Mouse (Mus musculus) limb, embryonic 11.5 days (tissue): ENCODE measurements around the gene Mrpl24. TPM values are rescaled to one million over a fixed set of nuclear protein-coding genes. Genes with fewer than 3 reads are reported as not detected.
"Not testable (repeated sequence)": the region's sequence is repeated elsewhere in the genome, so short reads cannot be mapped to it uniquely, and the experiment has no call there.

Experiments used
- ATAC-seq: fragments of 200-750 bp; cut with Nextera tagmentation; 2 replicates; pipeline ENCODE4 v1.8.0; 2017; ENCODE audit warnings: low read depth; ENCODE audit not compliant: insufficient number of reproducible peaks, low FRiP score, low TSS enrichment
- DNase-seq: peaks from one replicate; pipeline ENCODE4 v3.0.0-alpha.2; 2015; ENCODE audit warnings: low spot score
- H3K27ac ChIP-seq: fragments of 300-500 bp; sonication (generic); replicated peaks from 2 replicates; pipeline ENCODE4 v1.5.1; 2014; ENCODE audit warnings: low read depth, mild to moderate bottlenecking, low read length
- H3K27me3 ChIP-seq: fragments of 300-500 bp; sonication (generic); 2 replicates; pipeline ENCODE4 v1.6.1; 2014; ENCODE audit warnings: mild to moderate bottlenecking, low read length, mixed read lengths; ENCODE audit not compliant: control insufficient read depth, insufficient read depth
- H3K36me3 ChIP-seq: fragments of 300-500 bp; sonication (generic); 2 replicates; pipeline ENCODE4 v1.6.1; 2014; ENCODE audit warnings: mild to moderate bottlenecking, low read length, moderate library complexity, mixed read lengths; ENCODE audit not compliant: control insufficient read depth, insufficient read depth
- H3K4me1 ChIP-seq: fragments of 300-500 bp; sonication (generic); 2 replicates; pipeline ENCODE4 v1.6.1; 2014; ENCODE audit warnings: low read length, mixed read lengths; ENCODE audit not compliant: control insufficient read depth, insufficient read depth
- H3K4me2 ChIP-seq: fragments of 300-500 bp; sonication (generic); 2 replicates; pipeline ENCODE4 v1.6.1; 2014; ENCODE audit warnings: low read depth, mild to moderate bottlenecking, moderate library complexity; ENCODE audit not compliant: severe bottlenecking
- H3K4me3 ChIP-seq: fragments of 300-500 bp; sonication (generic); 2 replicates; pipeline ENCODE4 v1.5.1; 2014; ENCODE audit warnings: low read depth, low read length
- H3K9ac ChIP-seq: fragments of 300-500 bp; sonication (generic); 2 replicates; pipeline ENCODE4 v1.6.1; 2014; ENCODE audit warnings: mild to moderate bottlenecking, low read length
- H3K9me3 ChIP-seq: fragments of 300-500 bp; sonication (generic); 2 replicates; pipeline ENCODE4 v1.6.1; 2016; ENCODE audit warnings: low read length; ENCODE audit not compliant: control insufficient read depth
- WGBS: fragments of 180-500 bp; shearing (Covaris S2); extraction: QIAGEN DNeasy Blood & Tissue Kit; methylation state at CpG from one replicate; pipeline ENCODE4 v1.1.7; 2014; 5-methylcytosine and 5-hydroxymethylcytosine counted together
- polyA plus RNA-seq: library from polyadenylated mRNA; unstranded; fragments of >200 nt; fragmentation: Nextera tagmentation; extraction: Ambion mirVana; gene quantifications from 2 replicates; pipeline ENCODE4 v1.2.1, GENCODE M21; 2014

Gene Mrpl24
- 76.2 and 76.8 TPM in 2 replicates for polyA plus RNA-seq

GRCm38 (mm10) chr3:87919336-87920108 is at the start of gene Mrpl24:
Gene Mrpl24, plus strand, starts transcription at chr3:87919506.
- ATAC-seq, result peak; percentile 79; the same call in 1 of the 2 replicates
- Histone ChIP-seq H3K4me2 (peak within 1 kb of the TSS; percentile 71), H3K9ac (peak within 1 kb of the TSS; percentile 68), H3K36me3 (peaks cover 25% of the 10 kb centered on the region), H3K9me3 (no peaks in the 10 kb centered on the region), H3K4me1 (no peaks in the 10 kb centered on the region), H3K4me3 (peak within 1 kb of the TSS; percentile 60), H3K27me3 (no peaks in the 10 kb centered on the region), H3K27ac (peak within 1 kb of the TSS; percentile 61; the same call in 1 of the 2 replicates)
- DNase-seq, result peak; percentile 79
- under 1% methylated on average over 30 of the region's 30 CpGs for WGBS

DNA sequence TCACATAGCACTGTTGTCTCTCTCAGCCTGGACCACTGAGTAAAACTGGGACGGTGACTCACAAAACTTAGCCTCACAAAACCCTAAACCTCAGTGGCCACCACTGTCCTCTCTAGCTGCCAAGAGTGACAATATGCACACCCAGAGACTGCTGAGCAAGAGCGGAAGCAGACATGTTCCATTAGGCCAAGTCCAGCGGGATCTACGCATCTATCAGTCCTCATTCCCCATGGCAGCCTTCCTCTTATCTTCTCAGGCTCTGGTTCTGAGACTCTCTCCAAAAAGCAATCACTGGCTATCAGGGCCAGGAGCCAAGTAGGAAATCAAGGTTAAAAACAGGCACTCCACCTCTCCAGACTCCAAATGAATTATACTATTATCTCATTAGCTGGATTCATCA is 41.6 kb upstream of the Mrpl24 start:
- WGBS, result 94% methylated on average over 4 of the region's 4 CpGs
- no peaks in the 10 kb centered on the region for H3K9me3 ChIP-seq
- H3K9ac ChIP-seq, result no peak overlapping the region
- H3K4me1 ChIP-seq, result no peaks in the 10 kb centered on the region
- H3K27ac ChIP-seq, result no peak overlapping the region
- H3K4me2 ChIP-seq, result no peak overlapping the region
- peaks cover 3% of the 10 kb centered on the region; the same call in 1 of the 2 replicates for H3K36me3 ChIP-seq
- no peak overlapping the region for H3K4me3 ChIP-seq
- ATAC-seq (no peak), DNase-seq (no peak)
- H3K27me3 ChIP-seq, result no peaks in the 10 kb centered on the region

DNA sequence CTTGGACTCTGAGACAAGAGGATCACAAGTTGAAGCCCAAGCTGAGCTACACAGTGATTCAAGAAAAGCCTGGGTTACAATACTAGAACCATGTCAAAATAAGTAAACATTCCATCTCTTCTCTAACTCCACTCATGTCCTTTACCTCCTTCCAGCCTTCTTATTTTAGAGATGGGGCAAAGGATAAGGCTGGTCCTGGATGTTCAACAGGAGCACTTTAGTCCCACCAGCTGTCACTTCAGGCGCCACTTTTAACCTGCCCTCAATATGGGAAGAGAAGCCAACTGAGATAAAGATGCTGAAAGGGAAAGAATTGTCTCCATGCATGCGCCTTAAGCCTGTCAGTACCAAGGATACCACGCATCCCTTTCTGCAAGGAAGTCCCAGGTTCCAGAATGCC is 35.0 kb upstream of the Mrpl24 start:
- Histone ChIP-seq H3K27me3 (no peaks in the 10 kb centered on the region), H3K9ac (peak overlapping the region; percentile 86), H3K9me3 (no peaks in the 10 kb centered on the region), H3K4me2 (peak overlapping the region; percentile 86), H3K4me1 (peaks cover 9% of the 10 kb centered on the region), H3K27ac (no peak overlapping the region), H3K4me3 (peak overlapping the region; percentile 92), H3K36me3 (no peaks in the 10 kb centered on the region; the same call in 1 of the 2 replicates)
- 3% methylated on average over 3 of the region's 3 CpGs for WGBS
- ATAC-seq, result no peak
- DNase-seq, result no peak

GRCm38 (mm10) chr3:87884708-87885251 is 34.5 kb upstream of the Mrpl24 start:
- 0% methylated on average over 27 of the region's 28 CpGs for WGBS
- peak; percentile 62 for DNase-seq
- no peaks in the 10 kb centered on the region for H3K27me3 ChIP-seq
- peak overlapping the region; percentile 87 for H3K27ac ChIP-seq
- peak; percentile 41 for ATAC-seq
- H3K9ac ChIP-seq, result peak overlapping the region; percentile 86
- peak overlapping the region; percentile 92 for H3K4me3 ChIP-seq
- no peaks in the 10 kb centered on the region; the same call in 1 of the 2 replicates for H3K36me3 ChIP-seq
- peaks cover 9% of the 10 kb centered on the region for H3K4me1 ChIP-seq
- peak overlapping the region; percentile 86 for H3K4me2 ChIP-seq
- no peaks in the 10 kb centered on the region for H3K9me3 ChIP-seq

GRCm38 (mm10) chr3:87885281-87886003 is 33.9 kb upstream of the Mrpl24 start, which contains the start of gene Prcc:
Gene Prcc, minus strand, starts transcription at chr3:87885608.
- ATAC-seq, result peak; percentile 97
- peak within 1 kb of the TSS; percentile 86 for H3K4me2 ChIP-seq
- peaks cover 9% of the 10 kb centered on the region for H3K4me1 ChIP-seq
- no peaks in the 10 kb centered on the region; the same call in 1 of the 2 replicates for H3K36me3 ChIP-seq
- no peaks in the 10 kb centered on the region for H3K9me3 ChIP-seq
- peak within 1 kb of the TSS; percentile 92 for H3K4me3 ChIP-seq
- WGBS, result 0% methylated on average over 33 of the region's 33 CpGs
- peak within 1 kb of the TSS; percentile 87 for H3K27ac ChIP-seq
- peak; percentile 88 for DNase-seq
- peak within 1 kb of the TSS; percentile 86 for H3K9ac ChIP-seq
- H3K27me3 ChIP-seq, result no peaks in the 10 kb centered on the region

DNA sequence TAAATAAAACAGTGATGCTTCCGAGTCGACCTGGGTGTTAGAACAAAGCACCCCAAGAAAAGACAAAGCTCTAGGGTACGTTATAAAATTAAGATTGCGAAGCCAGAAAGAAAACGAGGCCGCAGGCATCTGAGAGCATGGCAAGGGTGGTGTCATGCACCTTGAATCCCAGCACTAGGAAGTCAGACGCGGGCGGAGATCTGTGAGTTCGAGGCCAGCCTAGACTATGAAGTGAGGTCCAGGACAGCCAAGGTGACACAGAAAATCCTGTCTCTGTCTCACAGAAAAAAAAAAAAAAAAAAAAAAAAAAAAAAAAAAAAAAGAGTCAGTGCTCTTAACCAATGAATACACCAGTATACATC is 33.3 kb upstream of the Mrpl24 start:
- Histone ChIP-seq H3K9me3 (no peaks in the 10 kb centered on the region), H3K4me2 (peak overlapping the region; percentile 40), H3K27me3 (no peaks in the 10 kb centered on the region), H3K36me3 (no peaks in the 10 kb centered on the region; the same call in 1 of the 2 replicates), H3K9ac (peak overlapping the region; percentile 27; the same call in 1 of the 2 replicates), H3K4me3 (peak overlapping the region; percentile 92), H3K27ac (no peak overlapping the region), H3K4me1 (peaks cover 9% of the 10 kb centered on the region)
- ATAC-seq (no peak; the same call in 1 of the 2 replicates), DNase-seq (no peak)
- 16% methylated on average over 10 of the region's 10 CpGs for WGBS

DNA sequence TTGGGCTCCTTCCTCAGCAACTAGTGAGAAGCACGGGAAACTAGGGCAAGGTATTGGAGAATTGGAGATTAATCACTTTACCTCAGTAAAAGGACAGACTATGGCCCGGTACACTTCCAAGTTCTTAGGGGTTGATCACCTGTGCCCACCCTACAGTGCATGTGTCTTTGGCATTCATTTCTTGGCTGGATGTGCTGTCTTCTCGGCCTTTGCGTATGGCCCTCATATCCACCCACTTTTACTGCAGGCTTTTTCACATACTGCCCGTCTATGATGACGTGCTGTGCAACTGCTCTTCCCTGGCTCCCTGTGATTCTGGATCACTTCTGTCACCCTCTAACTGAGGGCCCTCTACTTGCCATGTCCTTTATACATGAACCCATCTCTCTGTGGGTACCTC is 32.9 kb upstream of the Mrpl24 start:
- ATAC-seq (no peak), DNase-seq (no peak)
- WGBS, result 85% methylated on average over 6 of the region's 6 CpGs
- no peak overlapping the region for H3K27ac ChIP-seq
- H3K36me3 ChIP-seq, result no peaks in the 10 kb centered on the region; the same call in 1 of the 2 replicates
- no peaks in the 10 kb centered on the region for H3K27me3 ChIP-seq
- H3K9ac ChIP-seq, result no peak overlapping the region; the same call in 1 of the 2 replicates
- no peaks in the 10 kb centered on the region for H3K9me3 ChIP-seq
- H3K4me2 ChIP-seq, result peak overlapping the region; percentile 40; the same call in 1 of the 2 replicates
- peak overlapping the region; percentile 92; the same call in 1 of the 2 replicates for H3K4me3 ChIP-seq
- peaks cover 9% of the 10 kb centered on the region for H3K4me1 ChIP-seq

DNA sequence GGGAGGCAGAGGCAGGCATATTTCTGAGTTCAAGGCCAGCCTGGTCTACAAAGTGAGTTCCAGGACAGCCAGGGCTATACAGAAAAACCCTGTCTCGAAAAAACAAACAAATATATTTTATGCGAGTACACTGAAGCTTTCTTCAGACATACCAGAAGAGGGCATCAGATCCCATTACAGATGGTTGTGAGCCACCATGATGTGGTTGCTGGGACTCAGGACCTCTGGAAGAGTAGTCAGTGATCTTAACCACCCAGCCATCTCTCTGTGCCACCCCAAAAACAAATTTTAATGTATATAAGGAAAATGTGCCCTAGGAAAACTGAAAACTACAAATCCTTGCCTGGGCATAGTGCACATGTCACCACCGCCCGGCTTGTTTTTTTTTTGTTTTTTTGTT is 31.9 kb upstream of the Mrpl24 start:
- H3K36me3 ChIP-seq, H3K9me3 ChIP-seq, H3K4me2 ChIP-seq, H3K4me3 ChIP-seq, H3K27ac ChIP-seq, ATAC-seq, DNase-seq, H3K9ac ChIP-seq, H3K27me3 ChIP-seq, H3K4me1 ChIP-seq: not testable (repeated sequence)
- WGBS, result 83% methylated on average over 4 of the region's 4 CpGs
